Mouse (Mus musculus) embryo, embryonic 11.5 days (tissue): ENCODE results near the gene Ly75.

ENCODE experiments used
- DNase-seq: peaks from one replicate; pipeline ENCODE4 v3.0.0-alpha.2; 2012; ENCODE audit warnings: low read depth, low spot score

The Ly75 gene

GRCm38 (mm10) chr2:60323411-60323810 lies 59.7 kb downstream of the Ly75 start:
- no peak for DNase-seq

DNA sequence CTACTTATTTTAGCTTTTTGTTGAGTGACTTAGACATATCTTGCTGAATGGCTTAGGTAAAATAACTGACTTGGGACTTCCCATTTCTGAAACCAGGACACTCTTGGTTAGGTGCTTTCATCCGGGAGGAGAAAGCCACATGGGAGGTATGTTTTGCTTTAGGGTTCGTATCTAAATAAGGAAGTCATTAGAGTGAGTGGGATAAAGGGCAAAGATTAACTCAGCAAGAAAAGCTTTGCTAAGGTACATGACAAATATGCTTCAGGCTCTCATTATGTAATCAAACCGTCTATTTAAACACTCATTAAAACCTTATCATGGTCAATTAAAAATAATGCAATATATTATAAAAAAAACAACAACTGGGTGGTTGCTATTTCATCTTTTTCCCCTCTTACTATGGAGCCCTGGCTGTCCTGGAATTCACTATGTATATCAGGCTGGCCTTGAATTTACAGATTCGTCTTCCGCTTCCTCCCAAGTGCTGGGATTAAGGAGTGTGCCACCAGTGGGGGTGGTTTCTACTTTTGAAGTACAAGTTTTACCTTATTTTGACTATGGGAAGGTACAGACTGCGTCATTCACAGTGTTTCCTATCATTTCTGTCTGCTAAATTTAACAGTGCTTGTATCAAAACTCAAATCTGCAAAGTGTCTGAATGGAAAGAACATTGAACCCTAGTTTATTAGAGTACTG lies 60.9 kb downstream of the Ly75 start:
- no peak for DNase-seq

DNA sequence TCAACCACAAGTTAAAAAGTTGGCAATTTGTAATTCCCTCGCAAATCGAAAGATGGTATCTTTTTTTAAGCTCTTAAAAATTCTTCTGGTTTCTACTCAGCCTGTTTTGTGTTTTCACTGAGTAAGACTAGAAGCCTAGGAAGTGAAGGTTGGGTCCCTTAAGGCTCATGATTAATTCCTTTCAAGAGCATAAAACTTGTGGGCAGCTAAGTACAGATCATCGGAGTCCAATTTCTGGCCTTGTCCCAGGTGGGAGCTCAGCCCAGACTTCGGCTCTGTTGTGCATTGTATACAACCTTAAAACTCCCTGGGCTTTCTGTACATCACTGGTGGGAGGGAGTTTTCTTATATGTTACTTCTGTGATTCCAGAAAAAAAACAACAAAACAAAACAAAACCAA lies 79.3 kb downstream of the Ly75 start:
- DNase-seq, result no peak

DNA sequence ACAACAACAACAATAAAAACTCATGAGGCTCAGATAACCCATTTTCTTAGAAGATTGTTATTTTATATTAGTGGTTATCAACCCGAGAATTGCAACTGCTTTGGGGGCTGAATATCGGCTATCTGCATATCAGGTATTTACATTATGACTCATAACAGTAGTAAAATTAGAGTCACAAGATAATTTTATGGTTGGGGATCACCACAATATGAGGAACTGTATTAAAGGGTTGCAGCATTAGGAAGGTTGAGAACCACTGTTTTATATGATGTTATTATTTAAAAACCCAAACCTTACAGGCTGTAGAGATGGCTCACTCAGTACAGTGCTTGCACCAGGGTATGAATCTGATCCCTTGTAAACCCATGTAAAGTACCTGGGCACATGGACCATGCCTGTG lies 83.8 kb downstream of the Ly75 start:
- DNase-seq, result no peak

GRCm38 (mm10) chr2:60298266-60298665 lies 84.8 kb downstream of the Ly75 start:
- no peak for DNase-seq

DNA sequence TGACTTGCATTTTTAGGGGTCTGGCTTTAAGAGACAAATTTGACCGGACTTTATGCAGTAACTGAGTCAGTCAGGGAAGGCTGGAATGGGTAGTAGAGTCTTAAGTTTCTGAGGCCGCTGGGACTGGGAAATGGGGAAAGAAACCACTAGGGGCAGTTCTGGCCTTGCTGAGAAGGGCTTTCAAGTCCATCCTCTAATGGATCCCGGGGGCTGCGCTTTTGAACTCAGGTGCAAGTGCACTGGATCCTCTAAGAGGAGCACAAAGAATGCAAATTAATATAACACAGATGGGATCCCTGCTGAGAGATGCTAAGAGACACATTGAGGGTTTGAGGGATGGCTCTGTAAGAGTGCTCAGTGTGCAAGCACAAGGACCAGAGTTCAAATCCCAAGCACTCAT lies 91.7 kb downstream of the Ly75 start:
- DNase-seq, result no peak

DNA sequence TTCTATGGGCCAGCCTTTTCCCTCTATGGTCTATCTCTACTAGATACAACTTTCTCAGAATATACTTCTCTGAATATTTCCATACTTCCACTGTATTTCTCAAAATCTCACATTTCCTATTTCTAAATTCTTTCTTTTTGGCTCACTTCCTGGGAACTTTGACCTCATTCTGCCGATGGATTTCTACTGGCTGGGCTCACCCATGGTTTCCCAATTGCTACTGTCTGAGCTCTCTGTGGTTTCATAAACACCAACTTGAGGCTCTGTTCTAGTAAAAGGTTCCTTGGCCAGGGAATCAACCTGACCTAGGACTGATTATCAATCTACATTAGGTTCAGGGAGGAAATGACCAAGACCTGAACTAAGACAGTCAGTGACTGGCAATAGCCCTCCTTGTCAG lies 93.7 kb downstream of the Ly75 start:
- no peak for DNase-seq

GRCm38 (mm10) chr2:60288606-60289005 lies 94.5 kb downstream of the Ly75 start:
- DNase-seq, result no peak

DNA sequence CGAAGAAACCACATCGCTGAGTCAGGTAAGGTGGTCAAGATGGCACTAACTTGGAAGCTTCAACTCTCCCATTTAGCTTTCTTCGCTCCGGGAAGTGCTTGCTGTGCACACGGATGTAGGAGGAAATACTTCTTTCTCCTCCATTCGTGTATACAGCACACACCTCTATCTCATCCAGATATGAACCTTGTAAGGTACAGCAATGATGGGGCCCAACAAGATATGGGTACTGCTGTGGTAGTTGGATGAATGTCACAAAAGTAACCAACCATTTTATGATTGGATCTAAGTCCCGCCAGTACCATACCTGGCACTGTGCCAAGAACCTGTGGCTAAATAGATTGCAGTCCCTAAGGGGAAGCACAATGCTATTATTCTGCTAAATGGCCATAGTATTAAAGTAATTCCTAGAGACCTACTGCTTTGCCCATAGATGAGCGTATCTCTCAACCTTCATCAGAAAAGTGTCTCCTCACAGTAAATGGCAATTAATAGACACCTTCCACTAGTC lies 97.9 kb downstream of the Ly75 start:
- no peak for DNase-seq

DNA sequence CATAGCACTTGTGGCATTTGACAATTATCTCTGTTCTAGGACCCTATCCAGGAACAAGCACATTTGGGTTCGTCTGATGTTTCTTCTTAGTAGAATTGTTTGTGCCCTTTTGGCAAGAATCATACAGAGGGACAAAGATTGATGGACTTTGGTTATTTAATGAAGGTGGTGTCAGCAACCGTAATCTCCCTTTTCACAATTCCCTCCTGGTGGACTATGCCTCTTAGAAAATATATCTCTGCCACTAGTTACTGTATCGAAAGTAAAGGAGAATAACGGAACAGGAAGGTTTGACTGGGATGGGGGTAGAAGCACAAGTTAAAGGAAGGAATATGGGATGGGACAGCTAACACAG lies 98.7 kb downstream of the Ly75 start, which contains the start of gene Cd302:
TSS of gene Cd302 (minus strand) at position 22 of the 355 bp plus-strand sequence.
- no peak for DNase-seq

GRCm38 (mm10) chr2:60283751-60284466 lies 99.2 kb downstream of the Ly75 start:
- peak; percentile 22 for DNase-seq

GRCm38 (mm10) chr2:60283208-60283750 lies 99.8 kb downstream of the Ly75 start:
- no peak for DNase-seq

DNA sequence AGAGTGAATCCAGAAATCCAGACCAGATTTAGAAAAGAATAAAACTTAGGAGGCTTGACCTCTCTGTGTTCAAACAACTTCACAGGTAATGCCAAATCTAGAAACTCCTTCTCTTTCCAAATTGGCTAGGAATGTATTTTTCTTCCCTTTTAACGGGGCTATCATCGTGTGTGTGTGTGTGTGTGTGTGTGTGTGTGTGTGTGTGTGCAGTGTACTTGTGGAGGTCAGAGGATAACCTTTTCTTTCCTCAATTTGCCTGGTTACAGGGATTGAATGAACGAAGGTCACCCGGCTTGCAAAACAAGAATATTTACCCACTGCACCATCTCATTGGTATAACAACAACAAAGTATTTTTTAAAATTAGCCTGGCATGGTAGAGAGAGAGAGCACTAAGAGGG lies 100.5 kb downstream of the Ly75 start:
- no peak for DNase-seq

- no peak for DNase-seq
Observed at GRCm38 (mm10) chr2:60278627-60279026, 104.5 kb downstream of the Ly75 start.

DNA sequence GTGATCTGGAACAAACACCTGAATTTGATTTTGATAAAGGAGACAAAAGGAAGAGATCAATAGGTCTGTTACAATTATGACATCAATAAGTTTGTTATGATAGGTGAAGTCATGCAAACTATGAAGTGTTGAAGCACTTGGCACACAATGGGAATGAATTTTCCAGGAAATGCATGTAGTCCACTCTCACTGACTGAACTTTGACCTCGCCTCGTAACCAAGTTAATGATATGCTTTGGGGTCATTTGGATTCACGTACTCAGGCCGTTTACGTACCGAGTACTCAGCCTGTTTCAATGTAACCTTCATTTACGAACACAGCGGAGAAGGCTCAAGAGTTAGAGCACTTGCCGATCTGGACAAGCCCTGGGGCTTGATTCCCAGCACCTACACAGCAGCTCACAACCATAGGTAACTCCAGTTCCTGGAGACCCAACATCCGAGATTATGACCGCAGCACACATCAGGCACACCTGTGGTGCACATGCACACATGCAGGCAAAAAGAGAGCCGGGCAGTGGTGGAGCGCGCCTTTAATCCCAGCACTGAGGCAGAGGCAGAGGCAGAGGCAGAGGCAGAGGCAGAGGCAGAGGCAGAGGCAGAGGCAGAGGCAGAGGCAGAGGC lies 113.1 kb downstream of the Ly75 start:
- DNase-seq, result no peak

GRCm38 (mm10) chr2:60267567-60267966 lies 115.5 kb downstream of the Ly75 start:
- no peak for DNase-seq

- DNase-seq, result no peak
Observed at GRCm38 (mm10) chr2:60260621-60261350, 122.3 kb downstream of the Ly75 start.

GRCm38 (mm10) chr2:60259186-60259585 lies 123.9 kb downstream of the Ly75 start:
- DNase-seq, result no peak

GRCm38 (mm10) chr2:60256751-60257150 lies 126.4 kb downstream of the Ly75 start:
- DNase-seq, result no peak

GRCm38 (mm10) chr2:60253506-60253905 lies 129.6 kb downstream of the Ly75 start:
- DNase-seq, result no peak

DNA sequence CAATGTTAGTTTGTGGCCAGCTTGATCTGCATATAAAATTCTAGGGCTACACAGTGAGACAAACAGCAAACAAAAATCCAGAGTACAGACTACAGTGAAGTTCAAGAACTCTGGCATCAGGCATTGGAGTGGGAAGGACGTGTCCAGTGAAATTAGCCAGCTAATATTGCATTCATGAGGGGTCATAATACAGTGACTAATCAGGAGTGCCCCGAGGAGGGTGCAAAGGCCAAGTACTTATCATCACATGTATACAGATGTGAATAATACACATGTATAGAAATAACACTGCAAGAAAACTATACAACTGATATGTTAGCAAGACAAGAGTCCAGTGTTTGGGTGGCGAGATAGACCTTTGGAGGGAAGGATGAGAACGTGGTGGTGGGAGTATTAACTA lies 130.3 kb downstream of the Ly75 start:
- no peak for DNase-seq
